Mouse (Mus musculus) hematopoietic stem cell, adult 5-6 weeks (primary cell): ENCODE data around the gene Pla2g4f. TPM values are rescaled to one million over a fixed set of nuclear protein-coding genes. Genes with fewer than 3 reads are reported as not detected.

Source experiments
- ATAC-seq, 2 experiments: fragments of 125-278 bp in 1 of 2; replicated peaks in 1 of 2; 2 replicates each; pipeline ENCODE4 v1.8.0; 2016 to 2017; ENCODE audit warnings: inconsistent platforms in 2 of 2, mild to moderate bottlenecking in 2 of 2, moderate number of reproducible peaks in 2 of 2, low read depth in 1 of 2, moderate TSS enrichment in 1 of 2; ENCODE audit not compliant: low FRiP score in 2 of 2, poor library complexity in 2 of 2, severe bottlenecking in 2 of 2, insufficient read depth in 1 of 2, low TSS enrichment in 1 of 2
- total RNA-seq: library from RNA; stranded (forward); fragments of 172-1452, 232-1000 nt; gene quantifications from 2 replicates; pipeline ENCODE4 v1.2.3, GENCODE M21; 2017

Pla2g4f gene
- total RNA-seq, 1 experiment from 2014 or later = not detected

GRCm38 (mm10) chr2:120285639-120286038 is 28.3 kb downstream of the Pla2g4f start:
- no peak for ATAC-seq

GRCm38 (mm10) chr2:120284705-120285104 is 29.3 kb downstream of the Pla2g4f start:
- ATAC-seq = no peak

- no peak for ATAC-seq
These were observed 29.9 kb downstream of the Pla2g4f start for GRCm38 (mm10) chr2:120284094-120284493.

GRCm38 (mm10) chr2:120283550-120283949 is 30.4 kb downstream of the Pla2g4f start:
- no peak for ATAC-seq

GRCm38 (mm10) chr2:120281221-120281620 is 32.7 kb downstream of the Pla2g4f start:
- no peak for ATAC-seq

GRCm38 (mm10) chr2:120279961-120280360 is 34.0 kb downstream of the Pla2g4f start:
- ATAC-seq = peak; percentile 50 to 51; a peak in 3 of 4 replicates

GRCm38 (mm10) chr2:120276951-120277350 is 37.0 kb downstream of the Pla2g4f start:
- ATAC-seq = no peak

GRCm38 (mm10) chr2:120268635-120269034 is 45.3 kb downstream of the Pla2g4f start:
- peak; percentile 73; a peak in 2 of 4 replicates for ATAC-seq

- ATAC-seq = no peak
These were observed 48.4 kb downstream of the Pla2g4f start for GRCm38 (mm10) chr2:120265523-120265922.

GRCm38 (mm10) chr2:120264858-120265257 is 49.1 kb downstream of the Pla2g4f start:
- ATAC-seq = no peak

GRCm38 (mm10) chr2:120262876-120263275 is 51.1 kb downstream of the Pla2g4f start:
- no peak for ATAC-seq

GRCm38 (mm10) chr2:120261346-120261745 is 52.6 kb downstream of the Pla2g4f start:
- ATAC-seq = no peak

GRCm38 (mm10) chr2:120256259-120256658 is 57.7 kb downstream of the Pla2g4f start:
- ATAC-seq = no peak

GRCm38 (mm10) chr2:120252644-120253043 is 61.3 kb downstream of the Pla2g4f start:
- ATAC-seq = peak; percentile 7 to 53; a peak in 3 of 4 replicates

Other genes with a start within 250 kb of the Pla2g4f start
- gene Ehd4, start 159.6 kb downstream of the Pla2g4f start, total RNA-seq = 34.2 and 36.0 TPM in 2 replicates
- not detected in 2 replicates for gene Pla2g4e, start 68.8 kb downstream of the Pla2g4f start, total RNA-seq
- gene Pla2g4d, start 25.0 kb downstream of the Pla2g4f start, total RNA-seq = not detected in 2 replicates
- 53.1 and 73.5 TPM in 2 replicates for gene Vps39, start 39.0 kb upstream of the Pla2g4f start, total RNA-seq
- 17.2 and 28.5 TPM in 2 replicates for gene Ganc, start 89.7 kb upstream of the Pla2g4f start, total RNA-seq
- 62.5 and 65.4 TPM in 2 replicates for gene Tmem87a, start 89.9 kb upstream of the Pla2g4f start, total RNA-seq
- 4.3 and 6.0 TPM in 2 replicates for gene Capn3, start 141.9 kb upstream of the Pla2g4f start, total RNA-seq
- gene Zfp106, start 249.7 kb upstream of the Pla2g4f start, total RNA-seq = 85.1 and 133 TPM in 2 replicates